Comparison of ENCODE assay signal across 8 mouse cellular contexts in genomic region chrX:36796163-36796581, GRCm38 (mm10). TPM values are rescaled to one million over a fixed set of nuclear protein-coding genes. Genes with fewer than 3 reads are reported as not detected.
DNase-seq lines count a peak whose midpoint lies in the region; ATAC-seq lines count a peak whose summit lies in the region.

No protein-coding gene starts in this region.

- H3K27ac ChIP-seq in embryonic facial prominence, embryonic 15.5 days (replicated peaks), result peak overlapping the region; percentile 86
- peak overlapping the region; percentile 91 for H3K27ac ChIP-seq in heart, embryonic 10.5 days
- peak overlapping the region; percentile 92 for H3K27ac ChIP-seq in kidney, embryonic 15.5 days

- peak overlapping the region; percentile 58 for H3K4me3 ChIP-seq in embryonic facial prominence, embryonic 15.5 days (replicated peaks)
- peak overlapping the region; percentile 70 for H3K4me3 ChIP-seq in heart, embryonic 10.5 days
- H3K4me3 ChIP-seq in kidney, embryonic 15.5 days (replicated peaks), result peak overlapping the region; percentile 66

- no peaks in the 10 kb centered on the region for H3K27me3 ChIP-seq in embryonic facial prominence, embryonic 15.5 days
- no peaks in the 10 kb centered on the region for H3K27me3 ChIP-seq in heart, embryonic 10.5 days (ENCODE audit: insufficient read depth, poor library complexity, severe bottlenecking)
- no peaks in the 10 kb centered on the region for H3K27me3 ChIP-seq in kidney, embryonic 15.5 days

- no peaks in the 10 kb centered on the region for H3K4me1 ChIP-seq in embryonic facial prominence, embryonic 15.5 days
- H3K4me1 ChIP-seq in heart, embryonic 10.5 days, result no peaks in the 10 kb centered on the region
- no peaks in the 10 kb centered on the region for H3K4me1 ChIP-seq in kidney, embryonic 15.5 days

- peak; percentile 91 for DNase-seq in 3134 (ENCODE audit: extremely low read depth, insufficient read length, low spot score)
- peak; percentile 49 to 59 for DNase-seq in adrenal gland, postnatal 4 days (ENCODE audit: low spot score in 2 of 2)
- peak; percentile 89 for DNase-seq in heart, embryonic 10.5 days (ENCODE audit: low spot score)
- peak; percentile 87 for DNase-seq in liver
- DNase-seq in monocyte, adult 2 months (ENCODE audit: low read depth in 1 of 2, low spot score in 2 of 2), result peak; percentile 60 to 73
- DNase-seq in spleen, postnatal 14 days (ENCODE audit: low spot score in 2 of 2), result peak; percentile 62 to 73

- 0 out of 2 replicates have a peak, but pooled peaks cover 4% of the 10 kb centered on the region for H3K36me3 ChIP-seq in embryonic facial prominence, embryonic 15.5 days
- peaks cover 11% of the 10 kb centered on the region for H3K36me3 ChIP-seq in heart, embryonic 10.5 days
- peaks cover 12% of the 10 kb centered on the region for H3K36me3 ChIP-seq in kidney, embryonic 15.5 days

- H3K4me2 ChIP-seq in embryonic facial prominence, embryonic 15.5 days (replicated peaks), result peak overlapping the region; percentile 47
- peak overlapping the region; percentile 59 for H3K4me2 ChIP-seq in kidney, embryonic 15.5 days

- WGBS in embryonic facial prominence, embryonic 15.5 days, result 13% methylated on average over 35 of the region's 41 CpGs
- 12% methylated on average over 41 of the region's 41 CpGs for WGBS in heart, embryonic 10.5 days
- 11% methylated on average over 41 of the region's 41 CpGs for WGBS in kidney, embryonic 15.5 days

- peak overlapping the region; percentile 58 for H3K9ac ChIP-seq in embryonic facial prominence, embryonic 15.5 days
- peak overlapping the region; percentile 64 for H3K9ac ChIP-seq in kidney, embryonic 15.5 days

- no peaks in the 10 kb centered on the region for H3K9me3 ChIP-seq in embryonic facial prominence, embryonic 15.5 days (replicated peaks)
- no peaks in the 10 kb centered on the region for H3K9me3 ChIP-seq in heart, embryonic 10.5 days
- H3K9me3 ChIP-seq in kidney, embryonic 15.5 days (replicated peaks), result no peaks in the 10 kb centered on the region

- peak; percentile 85 for ATAC-seq in embryonic facial prominence, embryonic 15.5 days (ENCODE audit: insufficient number of reproducible peaks, low FRiP score, low TSS enrichment, low read depth)
- peak; percentile 88 for ATAC-seq in kidney, embryonic 15.5 days (replicated peaks; ENCODE audit: low FRiP score)

RNA-seq across cellular contexts. Expression of gene Slc25a5, which starts 0.7 kb away (rescaled TPM):
- total RNA-seq in adrenal gland, postnatal 4 days (2021), result 100 to 1,000 TPM; 427 to 429 TPM
- 504 and 542 TPM in 2 replicates for polyA plus RNA-seq in embryonic facial prominence, embryonic 15.5 days (2015; fragmentation: Nextera tagmentation; extraction: Ambion mirVana)
- polyA plus RNA-seq in heart, embryonic 10.5 days (2016; fragmentation: Nextera tagmentation; extraction: Ambion mirVana), result 1,068 and 1,241 TPM in 2 replicates
- 783 and 885 TPM in 2 replicates for polyA plus RNA-seq in kidney, embryonic 15.5 days (2015; fragmentation: Nextera tagmentation; extraction: Ambion mirVana)

RNA-seq across cellular contexts. Expression of gene Slc25a43, which starts 52.7 kb away (rescaled TPM):
- total RNA-seq in adrenal gland, postnatal 4 days (2021), result 1 to 10 TPM; 1.6 to 2.1 TPM
- 2.0 and 3.1 TPM in 2 replicates for polyA plus RNA-seq in embryonic facial prominence, embryonic 15.5 days (2015; fragmentation: Nextera tagmentation; extraction: Ambion mirVana)
- 2.2 and 3.1 TPM in 2 replicates for polyA plus RNA-seq in heart, embryonic 10.5 days (2016; fragmentation: Nextera tagmentation; extraction: Ambion mirVana)
- polyA plus RNA-seq in kidney, embryonic 15.5 days (2015; fragmentation: Nextera tagmentation; extraction: Ambion mirVana), result 2.8 and 3.4 TPM in 2 replicates

Comparison
In these comparisons a context has a peak if more than half of its experiments do, and no peak if none do; other contexts are left out.
1. Peak in every context shown above with its lines: DNase-seq, ATAC-seq, H3K4me3 ChIP-seq and H3K27ac ChIP-seq.